Mouse (Mus musculus): ENCODE measurements around the gene March5. TPM values are rescaled to one million over a fixed set of nuclear protein-coding genes. Genes with fewer than 3 reads are reported as not detected.

The March5 gene
- polyA plus RNA-seq (2014; fragmentation: Nextera tagmentation; extraction: Ambion mirVana), result 83.9 and 86.5 TPM in 2 replicates

- under 1% methylated on average over 92 of the region's 94 CpGs for WGBS
- H3K36me3 ChIP-seq (ENCODE audit: control insufficient read depth, insufficient read depth, low read length), result peaks cover 22% of the 10 kb centered on the region
- peak; percentile 97 for ATAC-seq (replicated peaks; ENCODE audit: low FRiP score, low TSS enrichment, low read depth)
These were observed at the start of gene March5 for GRCm38 (mm10) chr19:37207303-37208175. TSS of gene March5 (plus strand) at chr19:37207543.

GRCm38 (mm10) chr19:37172096-37172495 lies 35.2 kb upstream of the March5 start:
- Histone ChIP-seq H3K4me2 (ENCODE audit: low read length) (no peak overlapping the region), H3K4me3 (ENCODE audit: low read depth, low read length) (no peak overlapping the region), H3K9ac (ENCODE audit: low read length) (no peak overlapping the region), H3K9me3 (ENCODE audit: control insufficient read depth, low read length) (no peaks in the 10 kb centered on the region), H3K27ac (ENCODE audit: low read depth) (no peak overlapping the region), H3K36me3 (ENCODE audit: control insufficient read depth, insufficient read depth, low read length) (no peaks in the 10 kb centered on the region), H3K4me1 (replicated peaks; ENCODE audit: control insufficient read depth, insufficient read depth, low read length) (peaks cover 8% of the 10 kb centered on the region; the same call in 1 of the 2 replicates), H3K27me3 (replicated peaks; ENCODE audit: control insufficient read depth, insufficient read depth, low read length) (peaks cover 32% of the 10 kb centered on the region)
- 43% methylated on average over 1 of the region's 1 CpGs for WGBS
- no peak for ATAC-seq (replicated peaks; ENCODE audit: low FRiP score, low TSS enrichment, low read depth)
- no peak for DNase-seq (ENCODE audit: low spot score)

More at GRCm38 (mm10) chr19:37207303-37208175, at the start of gene March5:
- peak; percentile 88 for DNase-seq (ENCODE audit: low spot score)
- H3K4me1 ChIP-seq (replicated peaks; ENCODE audit: control insufficient read depth, insufficient read depth, low read length), result peaks cover 14% of the 10 kb centered on the region; the same call in 1 of the 2 replicates
- peak within 1 kb of the TSS; percentile 89 for H3K27ac ChIP-seq (ENCODE audit: low read depth)
- H3K9me3 ChIP-seq (ENCODE audit: control insufficient read depth, low read length), result no peaks in the 10 kb centered on the region
- peak within 1 kb of the TSS; percentile 88 for H3K4me2 ChIP-seq (ENCODE audit: low read length)
- H3K9ac ChIP-seq (ENCODE audit: low read length), result peak within 1 kb of the TSS; percentile 96
- H3K27me3 ChIP-seq (replicated peaks; ENCODE audit: control insufficient read depth, insufficient read depth, low read length), result no peaks in the 10 kb centered on the region
- H3K4me3 ChIP-seq (ENCODE audit: low read depth, low read length), result peak within 1 kb of the TSS; percentile 95

- Histone ChIP-seq H3K4me3 (ENCODE audit: low read depth, low read length) (no peak overlapping the region), H3K4me2 (ENCODE audit: low read length) (no peak overlapping the region), H3K36me3 (ENCODE audit: control insufficient read depth, insufficient read depth, low read length) (no peaks in the 10 kb centered on the region), H3K4me1 (replicated peaks; ENCODE audit: control insufficient read depth, insufficient read depth, low read length) (peaks cover 8% of the 10 kb centered on the region; the same call in 1 of the 2 replicates), H3K9ac (ENCODE audit: low read length) (no peak overlapping the region), H3K27ac (ENCODE audit: low read depth) (no peak overlapping the region), H3K27me3 (replicated peaks; ENCODE audit: control insufficient read depth, insufficient read depth, low read length) (peaks cover 33% of the 10 kb centered on the region), H3K9me3 (ENCODE audit: control insufficient read depth, low read length) (no peaks in the 10 kb centered on the region)
- 80% methylated on average over 11 of the region's 11 CpGs for WGBS
- ATAC-seq (replicated peaks; ENCODE audit: low FRiP score, low TSS enrichment, low read depth), result no peak
- DNase-seq (ENCODE audit: low spot score), result no peak
These were observed 34.7 kb upstream of the March5 start for GRCm38 (mm10) chr19:37172566-37173130.

GRCm38 (mm10) chr19:37173331-37174115 lies 33.8 kb upstream of the March5 start:
- no peak for ATAC-seq (replicated peaks; ENCODE audit: low FRiP score, low TSS enrichment, low read depth)

GRCm38 (mm10) chr19:37174116-37174715 lies 33.1 kb upstream of the March5 start:
- WGBS, result 1% methylated on average over 70 of the region's 70 CpGs
- Histone ChIP-seq H3K9ac (ENCODE audit: low read length) (peak overlapping the region; percentile 40), H3K27me3 (replicated peaks; ENCODE audit: control insufficient read depth, insufficient read depth, low read length) (peaks cover 33% of the 10 kb centered on the region), H3K9me3 (ENCODE audit: control insufficient read depth, low read length) (no peaks in the 10 kb centered on the region), H3K4me3 (ENCODE audit: low read depth, low read length) (peak overlapping the region; percentile 47), H3K27ac (ENCODE audit: low read depth) (no peak overlapping the region), H3K4me2 (ENCODE audit: low read length) (peak overlapping the region; percentile 74), H3K4me1 (replicated peaks; ENCODE audit: control insufficient read depth, insufficient read depth, low read length) (peaks cover 8% of the 10 kb centered on the region; the same call in 1 of the 2 replicates), H3K36me3 (ENCODE audit: control insufficient read depth, insufficient read depth, low read length) (no peaks in the 10 kb centered on the region)
- DNase-seq (ENCODE audit: low spot score) (peak; percentile 85), ATAC-seq (replicated peaks; ENCODE audit: low FRiP score, low TSS enrichment, low read depth) (peak; percentile 65)

More at GRCm38 (mm10) chr19:37173331-37174115, 33.8 kb upstream of the March5 start:
- no peaks in the 10 kb centered on the region for H3K9me3 ChIP-seq (ENCODE audit: control insufficient read depth, low read length)
- H3K4me1 ChIP-seq (replicated peaks; ENCODE audit: control insufficient read depth, insufficient read depth, low read length), result peaks cover 8% of the 10 kb centered on the region; the same call in 1 of the 2 replicates
- H3K27me3 ChIP-seq (replicated peaks; ENCODE audit: control insufficient read depth, insufficient read depth, low read length), result peaks cover 33% of the 10 kb centered on the region
- peak overlapping the region; percentile 74 for H3K4me2 ChIP-seq (ENCODE audit: low read length)
- H3K4me3 ChIP-seq (ENCODE audit: low read depth, low read length), result peak overlapping the region; percentile 47
- H3K9ac ChIP-seq (ENCODE audit: low read length), result peak overlapping the region; percentile 40
- no peak for DNase-seq (ENCODE audit: low spot score)
- 27% methylated on average over 20 of the region's 20 CpGs for WGBS
- no peaks in the 10 kb centered on the region for H3K36me3 ChIP-seq (ENCODE audit: control insufficient read depth, insufficient read depth, low read length)
- H3K27ac ChIP-seq (ENCODE audit: low read depth), result no peak overlapping the region

- Histone ChIP-seq H3K9ac (ENCODE audit: low read length) (peak overlapping the region; percentile 40), H3K36me3 (ENCODE audit: control insufficient read depth, insufficient read depth, low read length) (no peaks in the 10 kb centered on the region), H3K9me3 (ENCODE audit: control insufficient read depth, low read length) (no peaks in the 10 kb centered on the region), H3K27me3 (replicated peaks; ENCODE audit: control insufficient read depth, insufficient read depth, low read length) (peaks cover 33% of the 10 kb centered on the region), H3K27ac (ENCODE audit: low read depth) (peak overlapping the region; percentile 44; the same call in 1 of the 2 replicates), H3K4me3 (ENCODE audit: low read depth, low read length) (peak overlapping the region; percentile 47), H3K4me1 (replicated peaks; ENCODE audit: control insufficient read depth, insufficient read depth, low read length) (peaks cover 8% of the 10 kb centered on the region; the same call in 1 of the 2 replicates), H3K4me2 (ENCODE audit: low read length) (peak overlapping the region; percentile 74)
- ATAC-seq (replicated peaks; ENCODE audit: low FRiP score, low TSS enrichment, low read depth) (peak; percentile 67; the same call in 1 of the 2 replicates), DNase-seq (ENCODE audit: low spot score) (peak; percentile 84)
- under 1% methylated on average over 36 of the region's 36 CpGs for WGBS
These were observed 32.5 kb upstream of the March5 start for GRCm38 (mm10) chr19:37174716-37175435.

GRCm38 (mm10) chr19:37175436-37175805 lies 31.9 kb upstream of the March5 start:
- Histone ChIP-seq H3K36me3 (ENCODE audit: control insufficient read depth, insufficient read depth, low read length) (no peaks in the 10 kb centered on the region), H3K4me3 (ENCODE audit: low read depth, low read length) (peak overlapping the region; percentile 47), H3K9ac (ENCODE audit: low read length) (peak overlapping the region; percentile 40), H3K9me3 (ENCODE audit: control insufficient read depth, low read length) (no peaks in the 10 kb centered on the region), H3K27me3 (replicated peaks; ENCODE audit: control insufficient read depth, insufficient read depth, low read length) (peaks cover 33% of the 10 kb centered on the region), H3K4me2 (ENCODE audit: low read length) (peak overlapping the region; percentile 74), H3K4me1 (replicated peaks; ENCODE audit: control insufficient read depth, insufficient read depth, low read length) (peaks cover 8% of the 10 kb centered on the region; the same call in 1 of the 2 replicates), H3K27ac (ENCODE audit: low read depth) (peak overlapping the region; percentile 44; the same call in 1 of the 2 replicates)
- ATAC-seq (replicated peaks; ENCODE audit: low FRiP score, low TSS enrichment, low read depth) (no peak), DNase-seq (ENCODE audit: low spot score) (peak; percentile 80)
- WGBS, result 1% methylated on average over 12 of the region's 12 CpGs
